Mouse (Mus musculus): ENCODE results near the gene Ano1.

DNA sequence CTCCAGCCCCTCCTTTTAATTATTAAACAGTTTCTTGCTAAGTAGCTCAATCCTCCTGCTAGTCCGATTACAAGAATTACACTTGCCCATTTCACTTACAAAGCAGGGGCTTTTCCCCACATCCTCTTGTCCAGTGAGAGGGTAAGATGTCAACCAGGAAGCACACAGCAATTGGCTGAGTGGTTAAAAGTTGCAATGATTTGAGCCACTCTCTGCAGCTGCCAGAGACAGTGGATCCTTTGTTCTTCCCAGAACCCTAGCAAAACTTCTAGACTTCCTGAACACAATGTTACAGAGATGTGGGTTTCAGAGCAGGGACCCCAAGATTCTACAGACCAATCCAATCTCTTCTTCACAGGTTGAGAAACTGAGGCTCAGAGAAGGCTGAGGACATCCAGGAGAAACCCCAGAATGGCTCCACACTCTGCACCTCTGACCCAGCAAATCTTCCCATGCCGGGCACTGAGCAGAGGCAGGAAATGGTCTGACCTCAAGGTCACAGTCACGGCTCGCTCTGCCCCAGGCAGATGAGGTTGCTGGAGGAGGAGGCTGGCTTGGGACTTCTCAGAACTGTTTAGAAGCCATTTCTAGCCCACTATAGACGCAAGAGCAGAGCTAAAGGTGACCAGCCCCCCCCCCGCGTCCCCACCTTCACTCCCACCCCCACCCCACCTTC lies 83.0 kb downstream of the Ano1 start:
- TF ChIP-seq EP300 (IDR thresholded peaks at IDR 0.05) (no peak), CTCF (IDR thresholded peaks at IDR 0.05) (no peak)
